Mouse (Mus musculus): ENCODE results near the gene Defb19.

GRCm38 (mm10) chr2:152599299-152599698, 19.2 kb upstream of the Defb19 start, which contains the start of gene Defb45:
- TF ChIP-seq POLR2A (IDR thresholded peaks at IDR 0.05; ENCODE audit: low read depth, low read length) (no peak), CTCF (conservative IDR thresholded peaks at IDR 0.05; ENCODE audit: insufficient read depth, insufficient read length, low read depth, low read length) (no peak)

Measured in kidney, adult 2 months (tissue).